In genomic region chr12:17726576-17727320, GRCm38 (mm10) we compare ENCODE assay signal across 8 mouse cellular contexts. TPM values are rescaled to one million over a fixed set of nuclear protein-coding genes. Genes with fewer than 3 reads are reported as not detected.
A peak's percentile ranks its signal among the peaks of the same experiment; 100 is the strongest.
DNase-seq lines count a peak whose midpoint lies in the region; ATAC-seq lines count a peak whose summit lies in the region.

No protein-coding gene starts in this region.

- no peak overlapping the region for H3K4me3 ChIP-seq in kidney, embryonic 15.5 days (replicated peaks)
- H3K4me3 ChIP-seq in kidney, embryonic 16.5 days (ENCODE audit: low read length) = no peak overlapping the region
- no peak overlapping the region for H3K4me3 ChIP-seq in hindbrain, embryonic 11.5 days (ENCODE audit: low read depth, low read length)
- H3K4me3 ChIP-seq in midbrain, embryonic 15.5 days = no peak overlapping the region

- no peaks in the 10 kb centered on the region for H3K9me3 ChIP-seq in kidney, embryonic 15.5 days (replicated peaks)
- H3K9me3 ChIP-seq in kidney, embryonic 16.5 days (ENCODE audit: low read length) = no peaks in the 10 kb centered on the region
- H3K9me3 ChIP-seq in hindbrain, embryonic 11.5 days (ENCODE audit: control insufficient read depth, low read length) = no peaks in the 10 kb centered on the region
- no peaks in the 10 kb centered on the region for H3K9me3 ChIP-seq in midbrain, embryonic 15.5 days

- peak; percentile 72 for DNase-seq in T-cell, adult 2 months (ENCODE audit: low spot score)
- no peak for DNase-seq in hindbrain, embryonic 11.5 days (ENCODE audit: low spot score)
- DNase-seq in layer of hippocampus, adult 9-11 months = no peak
- no peak for DNase-seq in urinary bladder, postnatal 36 days (ENCODE audit: low spot score in 2 of 2)
- DNase-seq in spleen, postnatal 36 days (ENCODE audit: low spot score in 2 of 2) = no peak

- no peaks in the 10 kb centered on the region for H3K36me3 ChIP-seq in kidney, embryonic 15.5 days
- no peaks in the 10 kb centered on the region for H3K36me3 ChIP-seq in kidney, embryonic 16.5 days (ENCODE audit: insufficient read depth, low read length)
- H3K36me3 ChIP-seq in hindbrain, embryonic 11.5 days (ENCODE audit: control insufficient read depth, insufficient read depth, low read length) = no peaks in the 10 kb centered on the region
- no peaks in the 10 kb centered on the region for H3K36me3 ChIP-seq in midbrain, embryonic 15.5 days (replicated peaks)

- H3K27ac ChIP-seq in kidney, embryonic 15.5 days = 0 out of 2 replicates have a peak overlapping the region, but pooled peaks have one; percentile 13
- no peak overlapping the region for H3K27ac ChIP-seq in kidney, embryonic 16.5 days (ENCODE audit: low read length)
- peak overlapping the region; percentile 53; the same call in 1 of the 2 replicates for H3K27ac ChIP-seq in hindbrain, embryonic 11.5 days (ENCODE audit: low read depth, low read length)
- 0 out of 2 replicates have a peak overlapping the region, but pooled peaks have one; percentile 17 for H3K27ac ChIP-seq in midbrain, embryonic 15.5 days

- no peak overlapping the region for H3K4me2 ChIP-seq in kidney, embryonic 15.5 days
- H3K4me2 ChIP-seq in kidney, embryonic 16.5 days (replicated peaks; ENCODE audit: low read depth, low read length) = no peak overlapping the region
- no peak overlapping the region for H3K4me2 ChIP-seq in hindbrain, embryonic 11.5 days (replicated peaks; ENCODE audit: low read depth, low read length)
- no peak overlapping the region for H3K4me2 ChIP-seq in midbrain, embryonic 15.5 days

- WGBS in kidney, embryonic 15.5 days = 65% methylated on average over 10 of the region's 10 CpGs
- 61% methylated on average over 10 of the region's 10 CpGs for WGBS in kidney, embryonic 16.5 days
- WGBS in hindbrain, embryonic 11.5 days = 56% methylated on average over 10 of the region's 10 CpGs
- 39% methylated on average over 10 of the region's 10 CpGs for WGBS in midbrain, embryonic 15.5 days

- H3K27me3 ChIP-seq in kidney, embryonic 15.5 days = no peaks in the 10 kb centered on the region
- no peaks in the 10 kb centered on the region for H3K27me3 ChIP-seq in kidney, embryonic 16.5 days (ENCODE audit: insufficient read depth, low read length)
- no peaks in the 10 kb centered on the region for H3K27me3 ChIP-seq in hindbrain, embryonic 11.5 days (ENCODE audit: control insufficient read depth, insufficient read depth, low read length)
- no peaks in the 10 kb centered on the region for H3K27me3 ChIP-seq in midbrain, embryonic 15.5 days (replicated peaks)

- H3K9ac ChIP-seq in kidney, embryonic 15.5 days = no peak overlapping the region
- no peak overlapping the region for H3K9ac ChIP-seq in kidney, embryonic 16.5 days (replicated peaks; ENCODE audit: low read length)
- no peak overlapping the region for H3K9ac ChIP-seq in hindbrain, embryonic 11.5 days (ENCODE audit: low read depth, low read length)
- H3K9ac ChIP-seq in midbrain, embryonic 15.5 days = no peak overlapping the region

- ATAC-seq in kidney, embryonic 15.5 days (replicated peaks; ENCODE audit: low FRiP score) = 0 out of 2 replicates have a peak, but pooled peaks have one; percentile 5
- no peak for ATAC-seq in kidney, embryonic 16.5 days (ENCODE audit: low FRiP score, low TSS enrichment)
- ATAC-seq in hindbrain, embryonic 11.5 days (ENCODE audit: low FRiP score) = peak; percentile 55; the same call in 1 of the 2 replicates
- peak; percentile 41 for ATAC-seq in midbrain, embryonic 15.5 days (replicated peaks)

- peaks cover 69% of the 10 kb centered on the region for H3K4me1 ChIP-seq in kidney, embryonic 15.5 days
- peaks cover 59% of the 10 kb centered on the region for H3K4me1 ChIP-seq in kidney, embryonic 16.5 days (ENCODE audit: insufficient read depth, low read length)
- H3K4me1 ChIP-seq in hindbrain, embryonic 11.5 days (replicated peaks; ENCODE audit: control insufficient read depth, insufficient read depth, low read length) = peaks cover 9% of the 10 kb centered on the region
- H3K4me1 ChIP-seq in midbrain, embryonic 15.5 days = peaks cover 14% of the 10 kb centered on the region

RNA-seq across cellular contexts. Expression of gene Hpcal1, which starts 36.1 kb away (rescaled TPM):
- 51.4 and 55.5 TPM in 2 replicates for polyA plus RNA-seq in kidney, embryonic 15.5 days (2015; fragmentation: Nextera tagmentation; extraction: Ambion mirVana)
- 59.3 and 62.0 TPM in 2 replicates for polyA plus RNA-seq in kidney, embryonic 16.5 days (2015; fragmentation: Nextera tagmentation; extraction: Ambion mirVana)
- 46.3 and 48.0 TPM in 2 replicates for polyA plus RNA-seq in hindbrain, embryonic 11.5 days (2014; fragmentation: Nextera tagmentation; extraction: Ambion mirVana)
- polyA plus RNA-seq in midbrain, embryonic 15.5 days (2015; fragmentation: Nextera tagmentation; extraction: Ambion mirVana) = 92.6 and 97.2 TPM in 2 replicates
